Mouse (Mus musculus) liver, adult 10 weeks (tissue): Measurements from ENCODE around the gene Fpr3. TPM values are rescaled to one million over a fixed set of nuclear protein-coding genes. Genes with fewer than 3 reads are reported as not detected.

ENCODE experiments used
- polyA plus RNA-seq: library from polyadenylated mRNA; stranded (reverse); fragments of 350-450 nt; fragmentation: Illumina TruSeq; extraction: RNeasy Lipid Tissue Mini Kit (QIAGEN cat#74804); gene quantifications from one replicate; pipeline ENCODE4 v1.2.3, GENCODE M21; 2014; ENCODE audit warnings: low read depth, low replicate concordance

Gene Fpr3
- not detected for polyA plus RNA-seq

GRCm38 (mm10) chr17:17887774-17888248, at the start of gene Fpr3, which contains the start of gene Fpr2:
TSS of gene Fpr3 (plus strand) at chr17:17887852.
TSS of gene Fpr2 (plus strand) at chr17:17887824.

GRCm38 (mm10) chr17:17855064-17855838, 32.4 kb upstream of the Fpr3 start, which contains the start of gene Has1:
TSS of gene Has1 (minus strand) at chr17:17855205.

GRCm38 (mm10) chr17:17883840-17884239, 3.8 kb upstream of the Fpr3 start, which contains the start of gene Fpr1:
TSS of gene Fpr1 (minus strand) at chr17:17883940.

Other genes starting within 250 kb of the Fpr3 start
- not detected for gene Vmn2r90, start 184.1 kb upstream of the Fpr3 start, polyA plus RNA-seq
- gene Spaca6, start 60.7 kb upstream of the Fpr3 start, polyA plus RNA-seq = 3.1 TPM
- gene Has1, start 32.6 kb upstream of the Fpr3 start, polyA plus RNA-seq = not detected
- 5.5 TPM for gene Fpr1, start 3.9 kb upstream of the Fpr3 start, polyA plus RNA-seq
- 4.8 TPM for gene Fpr2, start within 50 bp of the Fpr3 start, polyA plus RNA-seq
- not detected for gene Fpr-rs4, start 133.9 kb downstream of the Fpr3 start, polyA plus RNA-seq
- gene Vmn2r124, start 161.6 kb downstream of the Fpr3 start, polyA plus RNA-seq = not detected
- not detected for gene Vmn2r91, start 197.2 kb downstream of the Fpr3 start, polyA plus RNA-seq